Mouse (Mus musculus): ENCODE data around the gene Itgb5. TPM values are rescaled to one million over a fixed set of nuclear protein-coding genes. Genes with fewer than 3 reads are reported as not detected.

Itgb5 gene
- 24.1 and 31.0 TPM in 2 replicates for polyA plus RNA-seq (2016; fragmentation: Nextera tagmentation; extraction: Ambion mirVana)

- Histone ChIP-seq H3K4me3 (peak within 1 kb of the TSS; percentile 73), H3K27me3 (peaks cover 45% of the 10 kb centered on the region), H3K9me3 (no peaks in the 10 kb centered on the region), H3K27ac (replicated peaks) (no peak within 1 kb of the TSS), H3K36me3 (no peaks in the 10 kb centered on the region), H3K4me2 (replicated peaks) (peak within 1 kb of the TSS; percentile 99), H3K9ac (replicated peaks) (peak within 1 kb of the TSS; percentile 71), H3K4me1 (peaks cover 38% of the 10 kb centered on the region)
- peak; percentile 68 for ATAC-seq (ENCODE audit: low FRiP score, low read depth)
- under 1% methylated on average over 43 of the region's 43 CpGs for WGBS
Observed at GRCm38 (mm10) chr16:33829301-33829831, at the start of gene Itgb5. Gene Itgb5, plus strand, starts transcription at chr16:33829665.

GRCm38 (mm10) chr16:33781789-33782728, 47.4 kb upstream of the Itgb5 start:
- Histone ChIP-seq H3K9ac (replicated peaks) (no peak overlapping the region), H3K9me3 (no peaks in the 10 kb centered on the region), H3K36me3 (no peaks in the 10 kb centered on the region), H3K4me3 (no peak overlapping the region), H3K4me1 (no peaks in the 10 kb centered on the region), H3K27ac (replicated peaks) (no peak overlapping the region), H3K27me3 (no peaks in the 10 kb centered on the region), H3K4me2 (replicated peaks) (no peak overlapping the region)
- 74% methylated on average over 5 of the region's 5 CpGs for WGBS
- ATAC-seq (ENCODE audit: low FRiP score, low read depth), result no peak

- no peaks in the 10 kb centered on the region for H3K4me1 ChIP-seq
- no peak for ATAC-seq (ENCODE audit: low FRiP score, low read depth)
- no peaks in the 10 kb centered on the region for H3K27me3 ChIP-seq
- no peak overlapping the region for H3K9ac ChIP-seq (replicated peaks)
- 100% methylated on average over 1 of the region's 1 CpGs for WGBS
- no peaks in the 10 kb centered on the region for H3K9me3 ChIP-seq
- H3K36me3 ChIP-seq, result no peaks in the 10 kb centered on the region
- no peak overlapping the region for H3K4me2 ChIP-seq (replicated peaks)
- H3K4me3 ChIP-seq, result no peak overlapping the region
- H3K27ac ChIP-seq (replicated peaks), result no peak overlapping the region
Observed at GRCm38 (mm10) chr16:33782729-33783091, 46.8 kb upstream of the Itgb5 start.

GRCm38 (mm10) chr16:33784547-33784946, 44.9 kb upstream of the Itgb5 start:
- ATAC-seq (ENCODE audit: low FRiP score, low read depth), result no peak
- Histone ChIP-seq H3K4me2 (replicated peaks) (no peak overlapping the region), H3K9me3 (no peaks in the 10 kb centered on the region), H3K9ac (replicated peaks) (no peak overlapping the region), H3K4me1 (no peaks in the 10 kb centered on the region), H3K36me3 (no peaks in the 10 kb centered on the region), H3K27me3 (no peaks in the 10 kb centered on the region), H3K27ac (replicated peaks) (no peak overlapping the region), H3K4me3 (no peak overlapping the region)
- 96% methylated on average over 1 of the region's 1 CpGs for WGBS

- no peak overlapping the region for H3K27ac ChIP-seq (replicated peaks)
- H3K27me3 ChIP-seq, result no peaks in the 10 kb centered on the region
- no peak overlapping the region for H3K9ac ChIP-seq (replicated peaks)
- no peaks in the 10 kb centered on the region for H3K9me3 ChIP-seq
- ATAC-seq (ENCODE audit: low FRiP score, low read depth), result no peak
- no peaks in the 10 kb centered on the region for H3K36me3 ChIP-seq
- H3K4me2 ChIP-seq (replicated peaks), result no peak overlapping the region
- WGBS, result 80% methylated on average over 8 of the region's 8 CpGs
- H3K4me3 ChIP-seq, result no peak overlapping the region
- H3K4me1 ChIP-seq, result no peaks in the 10 kb centered on the region
Observed at GRCm38 (mm10) chr16:33785092-33785704, 44.3 kb upstream of the Itgb5 start.

- no peaks in the 10 kb centered on the region for H3K27me3 ChIP-seq
- 82% methylated on average over 7 of the region's 7 CpGs for WGBS
- H3K4me2 ChIP-seq (replicated peaks), result no peak overlapping the region
- H3K9ac ChIP-seq (replicated peaks), result no peak overlapping the region
- H3K36me3 ChIP-seq, result no peaks in the 10 kb centered on the region
- H3K4me3 ChIP-seq, result no peak overlapping the region
- H3K4me1 ChIP-seq, result no peaks in the 10 kb centered on the region
- no peak for ATAC-seq (ENCODE audit: low FRiP score, low read depth)
- no peak overlapping the region for H3K27ac ChIP-seq (replicated peaks)
- no peaks in the 10 kb centered on the region for H3K9me3 ChIP-seq
Observed at GRCm38 (mm10) chr16:33786657-33787390, 42.6 kb upstream of the Itgb5 start.

- H3K27ac ChIP-seq (replicated peaks), result no peak within 1 kb of the TSS
- H3K4me3 ChIP-seq, result no peak within 1 kb of the TSS
- no peak within 1 kb of the TSS for H3K4me2 ChIP-seq (replicated peaks)
- ATAC-seq (ENCODE audit: low FRiP score, low read depth), result no peak
- WGBS, result 89% methylated on average over 10 of the region's 10 CpGs
- H3K36me3 ChIP-seq, result no peaks in the 10 kb centered on the region
- no peaks in the 10 kb centered on the region for H3K4me1 ChIP-seq
- H3K9ac ChIP-seq (replicated peaks), result no peak within 1 kb of the TSS
- no peaks in the 10 kb centered on the region for H3K27me3 ChIP-seq
- no peaks in the 10 kb centered on the region for H3K9me3 ChIP-seq
Observed at GRCm38 (mm10) chr16:33793846-33794791, 35.3 kb upstream of the Itgb5 start, which contains the start of gene Muc13. Gene Muc13, plus strand, starts transcription at chr16:33794037.

GRCm38 (mm10) chr16:33795106-33795505, 34.4 kb upstream of the Itgb5 start:
- Histone ChIP-seq H3K4me3 (no peak overlapping the region), H3K27me3 (no peaks in the 10 kb centered on the region), H3K4me2 (replicated peaks) (no peak overlapping the region), H3K27ac (replicated peaks) (no peak overlapping the region), H3K36me3 (no peaks in the 10 kb centered on the region), H3K4me1 (no peaks in the 10 kb centered on the region), H3K9ac (replicated peaks) (no peak overlapping the region), H3K9me3 (no peaks in the 10 kb centered on the region)
- no peak for ATAC-seq (ENCODE audit: low FRiP score, low read depth)
- 86% methylated on average over 4 of the region's 4 CpGs for WGBS

GRCm38 (mm10) chr16:33795887-33796286, 33.6 kb upstream of the Itgb5 start:
- H3K9ac ChIP-seq (replicated peaks), result no peak overlapping the region
- H3K9me3 ChIP-seq, result no peaks in the 10 kb centered on the region
- no peak overlapping the region for H3K4me3 ChIP-seq
- H3K27me3 ChIP-seq, result no peaks in the 10 kb centered on the region
- H3K27ac ChIP-seq (replicated peaks), result no peak overlapping the region
- no peak overlapping the region for H3K4me2 ChIP-seq (replicated peaks)
- ATAC-seq (ENCODE audit: low FRiP score, low read depth), result no peak
- no peaks in the 10 kb centered on the region for H3K36me3 ChIP-seq
- WGBS, result 89% methylated on average over 6 of the region's 6 CpGs
- no peaks in the 10 kb centered on the region for H3K4me1 ChIP-seq

GRCm38 (mm10) chr16:33796756-33797155, 32.7 kb upstream of the Itgb5 start:
- no peak for ATAC-seq (ENCODE audit: low FRiP score, low read depth)
- 90% methylated on average over 3 of the region's 3 CpGs for WGBS
- no peaks in the 10 kb centered on the region for H3K4me1 ChIP-seq

GRCm38 (mm10) chr16:33797860-33798259, 31.6 kb upstream of the Itgb5 start:
- no peak for ATAC-seq (ENCODE audit: low FRiP score, low read depth)
- WGBS, result 50% methylated on average over 5 of the region's 5 CpGs
- no peak overlapping the region for H3K4me3 ChIP-seq
- H3K9ac ChIP-seq (replicated peaks), result no peak overlapping the region
- H3K36me3 ChIP-seq, result no peaks in the 10 kb centered on the region
- H3K4me1 ChIP-seq, result no peaks in the 10 kb centered on the region
- no peak overlapping the region for H3K4me2 ChIP-seq (replicated peaks)
- no peak overlapping the region for H3K27ac ChIP-seq (replicated peaks)
- no peaks in the 10 kb centered on the region for H3K27me3 ChIP-seq
- no peaks in the 10 kb centered on the region for H3K9me3 ChIP-seq

More at GRCm38 (mm10) chr16:33796756-33797155, 32.7 kb upstream of the Itgb5 start:
- H3K27me3 ChIP-seq, result no peaks in the 10 kb centered on the region
- H3K9me3 ChIP-seq, result no peaks in the 10 kb centered on the region
- H3K4me2 ChIP-seq (replicated peaks), result no peak overlapping the region
- no peak overlapping the region for H3K27ac ChIP-seq (replicated peaks)
- no peak overlapping the region for H3K4me3 ChIP-seq
- H3K36me3 ChIP-seq, result no peaks in the 10 kb centered on the region
- H3K9ac ChIP-seq (replicated peaks), result no peak overlapping the region
